Mouse (Mus musculus): Measurements from ENCODE around the gene Kdr. TPM values are rescaled to one million over a fixed set of nuclear protein-coding genes. Genes with fewer than 3 reads are reported as not detected.

The Kdr gene
- polyA plus RNA-seq, 1 experiment from 2014 or later = 6.5 TPM

GRCm38 (mm10) chr5:76018321-76018720 lies 40.1 kb upstream of the Kdr start:
- H3K9me3 ChIP-seq (ENCODE audit: control insufficient read depth, low read length) = no peaks in the 10 kb centered on the region
- no peak overlapping the region for H3K4me2 ChIP-seq (replicated peaks; ENCODE audit: low read depth)
- H3K27ac ChIP-seq (replicated peaks) = no peak overlapping the region
- no peaks in the 10 kb centered on the region for H3K4me1 ChIP-seq (replicated peaks; ENCODE audit: control insufficient read depth, insufficient read depth)
- no peak for TF ChIP-seq CTCF (IDR thresholded peaks at IDR 0.05; ENCODE audit: low read depth)
- TF ChIP-seq EP300 (optimal IDR thresholded peaks at IDR 0.05) = no peak
- H3K36me3 ChIP-seq (ENCODE audit: control insufficient read depth, insufficient read depth, low read length) = no peaks in the 10 kb centered on the region
- 78% methylated on average over 5 of the region's 5 CpGs for WGBS
- DNase-seq (ENCODE audit: low spot score) = no peak
- H3K9ac ChIP-seq (ENCODE audit: low read length) = no peak overlapping the region
- ATAC-seq (ENCODE audit: low FRiP score, low TSS enrichment) = no peak
- H3K27me3 ChIP-seq (ENCODE audit: control insufficient read depth, insufficient read depth, low read length) = no peaks in the 10 kb centered on the region
- no peak overlapping the region for H3K4me3 ChIP-seq (ENCODE audit: low read depth, low read length)

- DNase-seq (ENCODE audit: low spot score) (no peak), ATAC-seq (ENCODE audit: low FRiP score, low TSS enrichment) (no peak)
- Histone ChIP-seq H3K9ac (ENCODE audit: low read length) (no peak overlapping the region), H3K4me1 (replicated peaks; ENCODE audit: control insufficient read depth, insufficient read depth) (no peaks in the 10 kb centered on the region), H3K4me3 (ENCODE audit: low read depth, low read length) (no peak overlapping the region), H3K9me3 (ENCODE audit: control insufficient read depth, low read length) (no peaks in the 10 kb centered on the region), H3K27me3 (ENCODE audit: control insufficient read depth, insufficient read depth, low read length) (no peaks in the 10 kb centered on the region), H3K4me2 (replicated peaks; ENCODE audit: low read depth) (no peak overlapping the region), H3K27ac (replicated peaks) (no peak overlapping the region), H3K36me3 (ENCODE audit: control insufficient read depth, insufficient read depth, low read length) (no peaks in the 10 kb centered on the region)
- 50% methylated on average over 8 of the region's 8 CpGs for WGBS
- no peak for TF ChIP-seq CTCF (IDR thresholded peaks at IDR 0.05; ENCODE audit: low read depth)
- TF ChIP-seq EP300 (optimal IDR thresholded peaks at IDR 0.05) = no peak
These were observed 37.8 kb upstream of the Kdr start for GRCm38 (mm10) chr5:76016086-76016485.

GRCm38 (mm10) chr5:76013881-76014431 lies 35.7 kb upstream of the Kdr start:
- TF ChIP-seq CTCF (IDR thresholded peaks at IDR 0.05; ENCODE audit: low read depth) (no peak), EP300 (optimal IDR thresholded peaks at IDR 0.05) (no peak)
- Histone ChIP-seq H3K4me2 (replicated peaks; ENCODE audit: low read depth) (no peak overlapping the region), H3K4me3 (ENCODE audit: low read depth, low read length) (no peak overlapping the region), H3K36me3 (ENCODE audit: control insufficient read depth, insufficient read depth, low read length) (no peaks in the 10 kb centered on the region), H3K9ac (ENCODE audit: low read length) (no peak overlapping the region), H3K9me3 (ENCODE audit: control insufficient read depth, low read length) (no peaks in the 10 kb centered on the region), H3K27me3 (ENCODE audit: control insufficient read depth, insufficient read depth, low read length) (no peaks in the 10 kb centered on the region), H3K4me1 (replicated peaks; ENCODE audit: control insufficient read depth, insufficient read depth) (no peaks in the 10 kb centered on the region), H3K27ac (replicated peaks) (no peak overlapping the region)
- ATAC-seq (ENCODE audit: low FRiP score, low TSS enrichment) (no peak), DNase-seq (ENCODE audit: low spot score) (no peak)
- WGBS = 61% methylated on average over 7 of the region's 7 CpGs

GRCm38 (mm10) chr5:76006403-76006802 lies 28.1 kb upstream of the Kdr start:
- no peaks in the 10 kb centered on the region for H3K4me1 ChIP-seq (replicated peaks; ENCODE audit: control insufficient read depth, insufficient read depth)
- TF ChIP-seq EP300 (optimal IDR thresholded peaks at IDR 0.05) = no peak
- ATAC-seq (ENCODE audit: low FRiP score, low TSS enrichment) = no peak
- no peak overlapping the region for H3K27ac ChIP-seq (replicated peaks)
- no peak for DNase-seq (ENCODE audit: low spot score)
- H3K9ac ChIP-seq (ENCODE audit: low read length) = no peak overlapping the region
- no peaks in the 10 kb centered on the region for H3K9me3 ChIP-seq (ENCODE audit: control insufficient read depth, low read length)
- H3K27me3 ChIP-seq (ENCODE audit: control insufficient read depth, insufficient read depth, low read length) = no peaks in the 10 kb centered on the region
- 73% methylated on average over 7 of the region's 7 CpGs for WGBS
- no peaks in the 10 kb centered on the region for H3K36me3 ChIP-seq (ENCODE audit: control insufficient read depth, insufficient read depth, low read length)
- no peak overlapping the region for H3K4me2 ChIP-seq (replicated peaks; ENCODE audit: low read depth)
- no peak overlapping the region for H3K4me3 ChIP-seq (ENCODE audit: low read depth, low read length)

- Histone ChIP-seq H3K4me1 (replicated peaks; ENCODE audit: control insufficient read depth, insufficient read depth) (no peaks in the 10 kb centered on the region), H3K36me3 (ENCODE audit: control insufficient read depth, insufficient read depth, low read length) (no peaks in the 10 kb centered on the region), H3K4me2 (replicated peaks; ENCODE audit: low read depth) (no peak overlapping the region), H3K27me3 (ENCODE audit: control insufficient read depth, insufficient read depth, low read length) (no peaks in the 10 kb centered on the region), H3K9me3 (ENCODE audit: control insufficient read depth, low read length) (no peaks in the 10 kb centered on the region), H3K27ac (replicated peaks) (no peak overlapping the region), H3K9ac (ENCODE audit: low read length) (no peak overlapping the region), H3K4me3 (ENCODE audit: low read depth, low read length) (no peak overlapping the region)
- ATAC-seq (ENCODE audit: low FRiP score, low TSS enrichment) = no peak
- no peak for DNase-seq (ENCODE audit: low spot score)
- no peak for TF ChIP-seq EP300 (optimal IDR thresholded peaks at IDR 0.05)
- 81% methylated on average over 8 of the region's 8 CpGs for WGBS
These were observed 12.0 kb upstream of the Kdr start for GRCm38 (mm10) chr5:75990212-75990611.

- H3K9me3 ChIP-seq (ENCODE audit: control insufficient read depth, low read length) = no peaks in the 10 kb centered on the region
- no peaks in the 10 kb centered on the region for H3K36me3 ChIP-seq (ENCODE audit: control insufficient read depth, insufficient read depth, low read length)
- no peak overlapping the region for H3K27ac ChIP-seq (replicated peaks)
- no peak overlapping the region for H3K9ac ChIP-seq (ENCODE audit: low read length)
- WGBS = 64% methylated on average over 8 of the region's 8 CpGs
- no peaks in the 10 kb centered on the region for H3K4me1 ChIP-seq (replicated peaks; ENCODE audit: control insufficient read depth, insufficient read depth)
- no peak for ATAC-seq (ENCODE audit: low FRiP score, low TSS enrichment)
- DNase-seq (ENCODE audit: low spot score) = no peak
- H3K4me3 ChIP-seq (ENCODE audit: low read depth, low read length) = no peak overlapping the region
- TF ChIP-seq EP300 (optimal IDR thresholded peaks at IDR 0.05) (no peak), CTCF (IDR thresholded peaks at IDR 0.05; ENCODE audit: low read depth) (no peak)
- no peak overlapping the region for H3K4me2 ChIP-seq (replicated peaks; ENCODE audit: low read depth)
- no peaks in the 10 kb centered on the region for H3K27me3 ChIP-seq (ENCODE audit: control insufficient read depth, insufficient read depth, low read length)
These were observed 9.3 kb upstream of the Kdr start for GRCm38 (mm10) chr5:75987530-75987929.
